Mouse (Mus musculus) G1E (cell line): ENCODE measurements around the gene Klrk1. TPM values are rescaled to one million over a fixed set of nuclear protein-coding genes. Genes with fewer than 3 reads are reported as not detected.

Experiments
- ATAC-seq: 2 replicates; pipeline ENCODE4 v1.8.0; 2016; ENCODE audit warnings: mild to moderate bottlenecking; ENCODE audit not compliant: insufficient number of reproducible peaks, poor library complexity, low FRiP score, severe bottlenecking; ENCODE audit errors: extremely low read depth
- DNase-seq: peaks from one replicate; pipeline ENCODE4 v3.0.0; 2012; ENCODE audit warnings: low spot score
- H3K27me3 ChIP-seq: 2 replicates; pipeline ENCODE4 v1.6.1; 2012; ENCODE audit warnings: mild to moderate bottlenecking, low read length, inconsistent platforms; ENCODE audit not compliant: insufficient read depth
- H3K36me3 ChIP-seq: replicated peaks from 2 replicates; pipeline ENCODE3; 2012; ENCODE audit warnings: mild to moderate bottlenecking, inconsistent platforms
- H3K4me1 ChIP-seq: 2 replicates; pipeline ENCODE4 v1.6.1; 2012; ENCODE audit warnings: low read depth, low read length, inconsistent platforms, mixed read lengths; ENCODE audit not compliant: insufficient read depth
- H3K4me3 ChIP-seq: 2 replicates; pipeline ENCODE4 v1.5.1; 2012; ENCODE audit warnings: low read depth, mild to moderate bottlenecking, inconsistent platforms, low read length, moderate library complexity, mixed read lengths
- H3K9me3 ChIP-seq: replicated peaks from 2 replicates; pipeline ENCODE4 v1.6.1; 2012; ENCODE audit warnings: inconsistent platforms
- CTCF ChIP-seq: IDR thresholded peaks from 2 replicates; pipeline ENCODE4 v1.5.1; 2012; ENCODE audit warnings: low read depth, low read length, inconsistent platforms, mixed read lengths
- GATA1 ChIP-seq: IDR thresholded peaks from 2 replicates; pipeline ENCODE4 v1.6.1; 2012; ENCODE audit warnings: borderline replicate concordance, low read length, inconsistent platforms, mixed read lengths
- GATA2 ChIP-seq: IDR thresholded peaks from 2 replicates; pipeline ENCODE4 v1.6.1; 2012; ENCODE audit warnings: low read depth, low read length, inconsistent platforms, borderline replicate concordance
- POLR2AphosphoS5 ChIP-seq: IDR thresholded peaks from 2 replicates; pipeline ENCODE4 v1.6.1; 2012; ENCODE audit warnings: low read depth, low read length, inconsistent platforms; ENCODE audit not compliant: insufficient replicate concordance
- TAL1 ChIP-seq: conservative IDR thresholded peaks from 2 replicates; pipeline ENCODE4 v1.6.1; 2012; ENCODE audit warnings: low read depth, low read length, inconsistent platforms, mixed read lengths
- polyA plus RNA-seq: library from polyadenylated mRNA; stranded (reverse); fragments of >175 nt; gene quantifications from 2 replicates; pipeline ENCODE4 v1.2.3, GENCODE M21; 2012
- total RNA-seq, 2 experiments: library from RNA; stranded (forward) in 1 of 2; stranded (reverse) in 1 of 2; fragments of 200-1000 nt in 1 of 2; fragments of >200 nt in 1 of 2; fragmentation: Nextera tagmentation in 1 of 2; gene quantifications; 2 replicates each; pipeline ENCODE4 v1.2.3; 2014 to 2017

The Klrk1 gene
- total and polyA plus RNA-seq, 3 experiments, result 0.38 TPM; not detected in 2

DNA sequence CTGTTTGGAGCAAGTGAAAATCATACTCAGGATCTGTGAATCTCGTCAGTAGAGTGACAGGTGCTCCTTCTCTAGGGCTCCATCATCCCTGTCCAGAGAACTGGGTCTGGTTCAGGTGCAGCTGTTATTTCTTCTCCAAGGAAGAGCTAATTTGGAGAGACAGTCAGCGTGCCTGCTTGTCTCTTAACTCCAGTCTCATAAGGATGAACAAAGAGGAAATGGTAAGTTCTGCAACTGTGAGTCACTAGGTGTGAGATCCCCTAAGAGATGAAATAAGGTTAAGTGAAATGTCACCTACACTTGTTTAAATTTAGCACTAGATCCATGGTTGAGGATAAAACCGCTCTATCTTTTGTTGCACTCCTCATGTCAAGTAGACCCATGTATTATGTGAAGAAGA lies 40.6 kb downstream of the Klrk1 start:
- no peaks in the 10 kb centered on the region for H3K36me3 ChIP-seq
- H3K9me3 ChIP-seq, result no peaks in the 10 kb centered on the region
- H3K4me3 ChIP-seq, result no peak overlapping the region
- H3K4me1 ChIP-seq, result no peaks in the 10 kb centered on the region
- no peak for TF ChIP-seq POLR2AphosphoS5
- no peak for TF ChIP-seq GATA1
- no peak for TF ChIP-seq GATA2
- no peak for TF ChIP-seq CTCF
- TF ChIP-seq TAL1, result no peak
- no peak for ATAC-seq
- peaks cover 7% of the 10 kb centered on the region; the same call in 1 of the 2 replicates for H3K27me3 ChIP-seq
- no peak for DNase-seq

DNA sequence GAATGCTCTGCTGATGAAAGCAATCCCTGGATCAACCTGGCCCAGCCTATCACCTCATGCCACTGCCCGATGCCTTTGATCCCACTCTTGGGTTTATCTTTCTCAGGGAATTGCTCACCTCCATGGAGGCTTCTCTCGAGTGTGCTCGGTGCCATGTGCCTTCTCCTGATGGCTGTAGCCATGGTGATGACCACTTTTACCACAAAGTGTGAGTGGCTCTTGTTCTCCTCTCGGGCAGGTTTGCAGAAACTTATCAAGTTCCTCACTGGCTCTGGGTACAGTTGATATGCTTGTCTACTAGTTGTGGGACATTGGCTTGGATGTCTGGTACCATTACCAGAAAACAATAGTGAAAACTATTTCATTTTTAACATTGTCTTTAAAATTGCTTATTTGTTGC lies 41.8 kb downstream of the Klrk1 start:
- H3K36me3 ChIP-seq, result no peaks in the 10 kb centered on the region
- no peak for ATAC-seq
- DNase-seq, result no peak
- H3K9me3 ChIP-seq, result no peaks in the 10 kb centered on the region
- H3K27me3 ChIP-seq, result peaks cover 7% of the 10 kb centered on the region; the same call in 1 of the 2 replicates
- TF ChIP-seq POLR2AphosphoS5 (no peak), TAL1 (no peak), GATA2 (no peak), GATA1 (no peak), CTCF (no peak)
- no peaks in the 10 kb centered on the region for H3K4me1 ChIP-seq
- H3K4me3 ChIP-seq, result no peak overlapping the region

DNA sequence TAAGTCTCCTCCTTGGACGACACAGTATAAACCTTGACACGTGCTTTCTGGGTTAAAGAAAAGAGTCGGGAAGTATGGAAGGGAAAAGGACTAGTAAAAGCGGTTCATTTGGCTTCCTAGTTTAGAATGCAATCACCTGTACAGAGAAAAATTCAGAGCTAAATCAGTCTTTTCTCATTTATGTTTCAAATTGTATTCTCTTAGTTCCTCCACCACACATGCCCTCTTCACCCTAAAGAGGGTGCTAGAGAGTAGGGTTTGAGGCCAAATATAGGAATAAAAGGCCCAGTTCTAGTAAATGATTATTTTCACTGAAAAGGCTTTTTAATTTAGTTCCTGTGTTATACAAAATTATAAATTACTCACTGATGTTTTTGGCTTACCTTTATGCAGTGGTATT lies 42.4 kb downstream of the Klrk1 start:
- Histone ChIP-seq H3K4me3 (no peak overlapping the region), H3K27me3 (peaks cover 7% of the 10 kb centered on the region; the same call in 1 of the 2 replicates), H3K4me1 (no peaks in the 10 kb centered on the region), H3K36me3 (no peaks in the 10 kb centered on the region), H3K9me3 (no peaks in the 10 kb centered on the region)
- no peak for ATAC-seq
- no peak for DNase-seq
- TF ChIP-seq POLR2AphosphoS5, result no peak
- no peak for TF ChIP-seq TAL1
- no peak for TF ChIP-seq GATA1
- no peak for TF ChIP-seq GATA2
- no peak for TF ChIP-seq CTCF

DNA sequence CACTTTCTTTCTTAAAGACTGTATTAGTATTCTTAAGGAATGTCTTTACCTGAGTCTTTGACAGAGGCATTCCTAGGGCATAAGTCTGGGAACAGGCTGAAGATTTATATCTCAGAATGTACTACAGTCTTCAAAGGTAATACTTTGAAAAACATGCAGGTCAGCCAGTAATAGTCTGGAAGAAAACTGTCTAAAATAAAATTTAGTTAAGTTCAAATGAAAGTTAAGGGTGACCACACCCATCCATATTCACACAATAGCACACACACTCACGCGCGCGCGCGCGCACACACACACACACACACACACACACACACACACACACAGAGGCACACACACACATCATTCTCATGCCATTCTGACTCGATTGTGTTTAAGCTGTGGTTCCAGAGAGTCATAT lies 46.1 kb downstream of the Klrk1 start, which contains the start of gene Klre1:
Klre1 (plus strand) TSS at position 301 of the 400 bp plus-strand sequence.
- no peaks in the 10 kb centered on the region for H3K36me3 ChIP-seq
- H3K4me1 ChIP-seq, result no peaks in the 10 kb centered on the region
- DNase-seq, result no peak
- H3K27me3 ChIP-seq, result 0 out of 2 replicates have a peak, but pooled peaks cover 3% of the 10 kb centered on the region
- H3K9me3 ChIP-seq, result no peaks in the 10 kb centered on the region
- no peak for TF ChIP-seq POLR2AphosphoS5
- no peak for TF ChIP-seq GATA2
- no peak for TF ChIP-seq TAL1
- TF ChIP-seq GATA1, result no peak
- TF ChIP-seq CTCF, result no peak
- no peak within 1 kb of the TSS for H3K4me3 ChIP-seq
- ATAC-seq, result no peak

DNA sequence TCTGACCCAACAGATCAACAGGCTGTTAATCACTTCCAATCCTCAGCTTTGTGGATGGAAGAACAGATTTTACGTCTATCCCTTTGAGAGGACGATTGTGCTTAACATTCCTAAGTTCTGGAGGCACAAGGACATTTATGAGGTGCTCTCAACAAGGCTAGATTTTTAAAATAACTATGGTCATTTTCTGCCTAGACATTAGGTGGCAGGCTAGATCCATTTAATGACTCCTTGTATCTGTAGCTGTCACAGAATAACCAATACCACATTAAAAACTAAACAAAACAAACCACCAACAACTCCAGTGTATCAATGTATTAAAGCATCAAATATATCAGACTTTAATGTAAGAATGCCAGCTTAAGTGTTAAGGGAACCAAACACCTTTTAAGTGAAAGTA lies 48.3 kb downstream of the Klrk1 start:
- no peak for ATAC-seq

DNA sequence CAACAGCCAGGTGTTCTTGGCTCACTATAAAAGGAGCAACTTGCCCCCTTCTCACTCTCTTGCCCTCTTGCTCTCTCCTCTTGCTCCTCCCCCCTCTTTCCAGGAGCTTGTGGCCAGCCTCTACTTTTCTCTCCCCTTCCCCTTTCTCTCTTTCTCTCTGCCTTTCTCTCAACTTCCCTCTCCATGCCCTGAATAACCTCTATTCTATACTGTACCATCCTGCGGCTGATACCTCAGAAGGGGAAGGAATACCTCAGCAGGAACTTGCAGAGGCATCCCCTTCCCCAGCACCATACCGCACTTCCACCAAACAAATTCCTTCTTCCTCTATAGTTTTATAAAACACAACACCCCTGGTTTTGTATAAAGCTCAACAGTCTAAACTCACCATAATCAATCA lies 58.4 kb downstream of the Klrk1 start:
- no peaks in the 10 kb centered on the region for H3K4me1 ChIP-seq
- DNase-seq, result no peak
- H3K36me3 ChIP-seq, result no peaks in the 10 kb centered on the region
- peaks cover 4% of the 10 kb centered on the region for H3K27me3 ChIP-seq
- H3K4me3 ChIP-seq, result no peak overlapping the region
- no peak for ATAC-seq
- no peak for TF ChIP-seq GATA2
- no peak for TF ChIP-seq GATA1
- no peak for TF ChIP-seq POLR2AphosphoS5
- TF ChIP-seq CTCF, result no peak
- no peak for TF ChIP-seq TAL1
- H3K9me3 ChIP-seq, result no peaks in the 10 kb centered on the region

More for the DNA sequence above, 48.3 kb downstream of the Klrk1 start:
- H3K4me1 ChIP-seq, result no peaks in the 10 kb centered on the region
- H3K9me3 ChIP-seq, result no peaks in the 10 kb centered on the region
- no peak for TF ChIP-seq GATA1
- no peak for TF ChIP-seq GATA2
- TF ChIP-seq TAL1, result no peak
- TF ChIP-seq CTCF, result no peak
- no peak for TF ChIP-seq POLR2AphosphoS5
- no peak overlapping the region for H3K4me3 ChIP-seq
- DNase-seq, result no peak
- no peaks in the 10 kb centered on the region for H3K36me3 ChIP-seq
- no peaks in the 10 kb centered on the region for H3K27me3 ChIP-seq

Other genes with a start within 250 kb of the Klrk1 start
- not detected in 2 replicates for gene Clec12b, start 238.0 kb downstream of the Klrk1 start, total RNA-seq (2014; fragmentation: Nextera tagmentation)
- gene Clec12b, start 238.0 kb downstream of the Klrk1 start, total RNA-seq (2017), result 0.11 TPM in 1 of 2 replicates, not detected in the other
- not detected in 2 replicates for gene Clec12b, start 238.0 kb downstream of the Klrk1 start, polyA plus RNA-seq
- not detected in 2 replicates for gene Clec1b, start 226.6 kb downstream of the Klrk1 start, total RNA-seq (2014; fragmentation: Nextera tagmentation)
- 0.22 TPM in 1 of 2 replicates, not detected in the other for gene Clec1b, start 226.6 kb downstream of the Klrk1 start, total RNA-seq (2017)
- gene Clec1b, start 226.6 kb downstream of the Klrk1 start, polyA plus RNA-seq, result not detected in 2 replicates
- gene Clec9a, start 215.0 kb downstream of the Klrk1 start, total RNA-seq (2014; fragmentation: Nextera tagmentation), result not detected in 2 replicates
- 0.06 and 0.11 TPM in 2 replicates for gene Clec9a, start 215.0 kb downstream of the Klrk1 start, total RNA-seq (2017)
- not detected in 2 replicates for gene Clec9a, start 215.0 kb downstream of the Klrk1 start, polyA plus RNA-seq
- gene Clec1a, start 171.9 kb downstream of the Klrk1 start, total RNA-seq (2014; fragmentation: Nextera tagmentation), result not detected in 2 replicates
- gene Clec1a, start 171.9 kb downstream of the Klrk1 start, total RNA-seq (2017), result under 0.01 and 0.05 TPM in 2 replicates
- not detected in 2 replicates for gene Clec1a, start 171.9 kb downstream of the Klrk1 start, polyA plus RNA-seq
- not detected in 2 replicates for gene Olr1, start 116.7 kb downstream of the Klrk1 start, total RNA-seq (2014; fragmentation: Nextera tagmentation)
- gene Olr1, start 116.7 kb downstream of the Klrk1 start, total RNA-seq (2017), result 0.58 and 1.4 TPM in 2 replicates
- not detected in 2 replicates for gene Olr1, start 116.7 kb downstream of the Klrk1 start, polyA plus RNA-seq
- not detected in 2 replicates for gene Tmem52b, start 111.3 kb downstream of the Klrk1 start, total RNA-seq (2014; fragmentation: Nextera tagmentation)
- gene Tmem52b, start 111.3 kb downstream of the Klrk1 start, total RNA-seq (2017), result 0.05 and 0.12 TPM in 2 replicates
- not detected in 2 replicates for gene Tmem52b, start 111.3 kb downstream of the Klrk1 start, polyA plus RNA-seq
- 13.0 and 17.6 TPM in 2 replicates for gene Gabarapl1, start 90.7 kb downstream of the Klrk1 start, total RNA-seq (2014; fragmentation: Nextera tagmentation)
- 51.7 and 67.0 TPM in 2 replicates for gene Gabarapl1, start 90.7 kb downstream of the Klrk1 start, total RNA-seq (2017)
- 51.5 and 55.4 TPM in 2 replicates for gene Gabarapl1, start 90.7 kb downstream of the Klrk1 start, polyA plus RNA-seq
- gene Klre1, start 46.0 kb downstream of the Klrk1 start, total RNA-seq (2014; fragmentation: Nextera tagmentation), result not detected in 2 replicates
- 0.12 and 0.16 TPM in 2 replicates for gene Klre1, start 46.0 kb downstream of the Klrk1 start, total RNA-seq (2017)
- not detected in 2 replicates for gene Klre1, start 46.0 kb downstream of the Klrk1 start, polyA plus RNA-seq
- not detected in 2 replicates for gene Klrd1, start 32.1 kb downstream of the Klrk1 start, total RNA-seq (2014; fragmentation: Nextera tagmentation)
- not detected in 2 replicates for gene Klrd1, start 32.1 kb downstream of the Klrk1 start, total RNA-seq (2017)
- not detected in 2 replicates for gene Klrd1, start 32.1 kb downstream of the Klrk1 start, polyA plus RNA-seq
- not detected in 2 replicates for gene Klrc3, start 19.5 kb upstream of the Klrk1 start, total RNA-seq (2014; fragmentation: Nextera tagmentation)
- gene Klrc3, start 19.5 kb upstream of the Klrk1 start, total RNA-seq (2017), result 0.27 TPM in 1 of 2 replicates, not detected in the other
- gene Klrc3, start 19.5 kb upstream of the Klrk1 start, polyA plus RNA-seq, result not detected in 2 replicates
- gene Klrc2, start 36.8 kb upstream of the Klrk1 start, total RNA-seq (2014; fragmentation: Nextera tagmentation), result not detected in 2 replicates
- gene Klrc2, start 36.8 kb upstream of the Klrk1 start, total RNA-seq (2017), result 0.11 and 0.29 TPM in 2 replicates
- gene Klrc2, start 36.8 kb upstream of the Klrk1 start, polyA plus RNA-seq, result not detected in 2 replicates
- not detected in 2 replicates for gene Klrc1, start 55.1 kb upstream of the Klrk1 start, total RNA-seq (2014; fragmentation: Nextera tagmentation)
- gene Klrc1, start 55.1 kb upstream of the Klrk1 start, total RNA-seq (2017), result not detected in 2 replicates
- gene Klrc1, start 55.1 kb upstream of the Klrk1 start, polyA plus RNA-seq, result not detected in 2 replicates
- not detected in 2 replicates for gene Klri1, start 93.3 kb upstream of the Klrk1 start, total RNA-seq (2014; fragmentation: Nextera tagmentation)
- gene Klri1, start 93.3 kb upstream of the Klrk1 start, total RNA-seq (2017), result not detected in 2 replicates
- not detected in 2 replicates for gene Klri1, start 93.3 kb upstream of the Klrk1 start, polyA plus RNA-seq
- gene Klri2, start 116.6 kb upstream of the Klrk1 start, total RNA-seq (2014; fragmentation: Nextera tagmentation), result not detected in 2 replicates
- 0.06 and 0.16 TPM in 2 replicates for gene Klri2, start 116.6 kb upstream of the Klrk1 start, total RNA-seq (2017)
- gene Klri2, start 116.6 kb upstream of the Klrk1 start, polyA plus RNA-seq, result not detected in 2 replicates
- gene Gm156, start 160.4 kb upstream of the Klrk1 start, total RNA-seq (2014; fragmentation: Nextera tagmentation), result not detected in 2 replicates
- 0.29 TPM in 1 of 2 replicates, not detected in the other for gene Gm156, start 160.4 kb upstream of the Klrk1 start, total RNA-seq (2017)
- not detected in 2 replicates for gene Gm156, start 160.4 kb upstream of the Klrk1 start, polyA plus RNA-seq
- not detected in 2 replicates for gene Gm17631, start 238.8 kb upstream of the Klrk1 start, total RNA-seq (2014; fragmentation: Nextera tagmentation)
- gene Gm17631, start 238.8 kb upstream of the Klrk1 start, total RNA-seq (2017), result not detected in 2 replicates
- not detected in 2 replicates for gene Gm17631, start 238.8 kb upstream of the Klrk1 start, polyA plus RNA-seq